Mouse (Mus musculus): Measurements from ENCODE around the gene Rnase4. TPM values are rescaled to one million over a fixed set of nuclear protein-coding genes. Genes with fewer than 3 reads are reported as not detected.

Gene Rnase4
- polyA plus RNA-seq, 1 experiment from 2014 or later = 11.1 TPM

GRCm38 (mm10) chr14:51131086-51131815, 40.4 kb downstream of the Rnase4 start:
- Histone ChIP-seq H3K9me3 (ENCODE audit: control insufficient read depth, low read length) (no peaks in the 10 kb centered on the region), H3K4me1 (replicated peaks; ENCODE audit: control insufficient read depth, insufficient read depth, low read length) (no peaks in the 10 kb centered on the region), H3K4me2 (ENCODE audit: low read length) (no peak overlapping the region), H3K4me3 (replicated peaks; ENCODE audit: low read length) (no peak overlapping the region), H3K27ac (ENCODE audit: low read length) (no peak overlapping the region), H3K36me3 (ENCODE audit: control insufficient read depth, insufficient read depth) (no peaks in the 10 kb centered on the region), H3K27me3 (replicated peaks; ENCODE audit: control insufficient read depth, insufficient read depth, low read length) (no peaks in the 10 kb centered on the region), H3K9ac (replicated peaks; ENCODE audit: low read depth, low read length) (no peak overlapping the region)
- ATAC-seq = no peak
- WGBS = 71% methylated on average over 7 of the region's 7 CpGs

GRCm38 (mm10) chr14:51132372-51132771, 41.5 kb downstream of the Rnase4 start:
- Histone ChIP-seq H3K4me3 (replicated peaks; ENCODE audit: low read length) (no peak overlapping the region), H3K4me1 (replicated peaks; ENCODE audit: control insufficient read depth, insufficient read depth, low read length) (no peaks in the 10 kb centered on the region), H3K9me3 (ENCODE audit: control insufficient read depth, low read length) (no peaks in the 10 kb centered on the region), H3K36me3 (ENCODE audit: control insufficient read depth, insufficient read depth) (no peaks in the 10 kb centered on the region), H3K9ac (replicated peaks; ENCODE audit: low read depth, low read length) (no peak overlapping the region), H3K27ac (ENCODE audit: low read length) (no peak overlapping the region), H3K27me3 (replicated peaks; ENCODE audit: control insufficient read depth, insufficient read depth, low read length) (no peaks in the 10 kb centered on the region), H3K4me2 (ENCODE audit: low read length) (no peak overlapping the region)
- 94% methylated on average over 4 of the region's 4 CpGs for WGBS
- ATAC-seq = no peak

- H3K36me3 ChIP-seq (ENCODE audit: control insufficient read depth, insufficient read depth) = no peaks in the 10 kb centered on the region
- 72% methylated on average over 2 of the region's 2 CpGs for WGBS
- H3K9ac ChIP-seq (replicated peaks; ENCODE audit: low read depth, low read length) = no peak overlapping the region
- no peaks in the 10 kb centered on the region for H3K27me3 ChIP-seq (replicated peaks; ENCODE audit: control insufficient read depth, insufficient read depth, low read length)
- H3K4me1 ChIP-seq (replicated peaks; ENCODE audit: control insufficient read depth, insufficient read depth, low read length) = no peaks in the 10 kb centered on the region
- no peaks in the 10 kb centered on the region for H3K9me3 ChIP-seq (ENCODE audit: control insufficient read depth, low read length)
- H3K4me2 ChIP-seq (ENCODE audit: low read length) = no peak overlapping the region
- H3K27ac ChIP-seq (ENCODE audit: low read length) = no peak overlapping the region
- no peak overlapping the region for H3K4me3 ChIP-seq (replicated peaks; ENCODE audit: low read length)
- ATAC-seq = no peak
Observed at GRCm38 (mm10) chr14:51140342-51140741, 49.5 kb downstream of the Rnase4 start.

- ATAC-seq = no peak
- Histone ChIP-seq H3K36me3 (ENCODE audit: control insufficient read depth, insufficient read depth) (no peaks in the 10 kb centered on the region), H3K4me1 (replicated peaks; ENCODE audit: control insufficient read depth, insufficient read depth, low read length) (0 out of 2 replicates have a peak, but pooled peaks cover 3% of the 10 kb centered on the region), H3K27ac (ENCODE audit: low read length) (no peak overlapping the region), H3K9ac (replicated peaks; ENCODE audit: low read depth, low read length) (no peak overlapping the region), H3K27me3 (replicated peaks; ENCODE audit: control insufficient read depth, insufficient read depth, low read length) (no peaks in the 10 kb centered on the region), H3K4me2 (ENCODE audit: low read length) (no peak overlapping the region), H3K4me3 (replicated peaks; ENCODE audit: low read length) (no peak overlapping the region), H3K9me3 (ENCODE audit: control insufficient read depth, low read length) (no peaks in the 10 kb centered on the region)
- 91% methylated on average over 4 of the region's 4 CpGs for WGBS
Observed at GRCm38 (mm10) chr14:51142119-51142518, 51.2 kb downstream of the Rnase4 start.

GRCm38 (mm10) chr14:51142568-51142967, 51.7 kb downstream of the Rnase4 start:
- no peak for ATAC-seq
- no peaks in the 10 kb centered on the region for H3K9me3 ChIP-seq (ENCODE audit: control insufficient read depth, low read length)
- H3K27ac ChIP-seq (ENCODE audit: low read length) = no peak overlapping the region
- H3K4me1 ChIP-seq (replicated peaks; ENCODE audit: control insufficient read depth, insufficient read depth, low read length) = 0 out of 2 replicates have a peak, but pooled peaks cover 3% of the 10 kb centered on the region
- WGBS = 82% methylated on average over 3 of the region's 3 CpGs
- H3K27me3 ChIP-seq (replicated peaks; ENCODE audit: control insufficient read depth, insufficient read depth, low read length) = no peaks in the 10 kb centered on the region
- H3K36me3 ChIP-seq (ENCODE audit: control insufficient read depth, insufficient read depth) = no peaks in the 10 kb centered on the region
- no peak overlapping the region for H3K4me3 ChIP-seq (replicated peaks; ENCODE audit: low read length)
- no peak overlapping the region for H3K9ac ChIP-seq (replicated peaks; ENCODE audit: low read depth, low read length)
- H3K4me2 ChIP-seq (ENCODE audit: low read length) = no peak overlapping the region

GRCm38 (mm10) chr14:51143287-51143686, 52.4 kb downstream of the Rnase4 start:
- no peaks in the 10 kb centered on the region for H3K9me3 ChIP-seq (ENCODE audit: control insufficient read depth, low read length)
- H3K27me3 ChIP-seq (replicated peaks; ENCODE audit: control insufficient read depth, insufficient read depth, low read length) = no peaks in the 10 kb centered on the region
- no peak overlapping the region for H3K9ac ChIP-seq (replicated peaks; ENCODE audit: low read depth, low read length)
- WGBS = 67% methylated on average over 4 of the region's 4 CpGs
- no peaks in the 10 kb centered on the region for H3K36me3 ChIP-seq (ENCODE audit: control insufficient read depth, insufficient read depth)
- H3K4me1 ChIP-seq (replicated peaks; ENCODE audit: control insufficient read depth, insufficient read depth, low read length) = 0 out of 2 replicates have a peak, but pooled peaks cover 3% of the 10 kb centered on the region
- H3K4me2 ChIP-seq (ENCODE audit: low read length) = no peak overlapping the region
- no peak for ATAC-seq
- no peak overlapping the region for H3K27ac ChIP-seq (ENCODE audit: low read length)
- no peak overlapping the region for H3K4me3 ChIP-seq (replicated peaks; ENCODE audit: low read length)

- H3K27ac ChIP-seq (ENCODE audit: low read length) = no peak overlapping the region
- no peak overlapping the region for H3K9ac ChIP-seq (replicated peaks; ENCODE audit: low read depth, low read length)
- H3K27me3 ChIP-seq (replicated peaks; ENCODE audit: control insufficient read depth, insufficient read depth, low read length) = no peaks in the 10 kb centered on the region
- no peak for ATAC-seq
- 0 out of 2 replicates have a peak, but pooled peaks cover 3% of the 10 kb centered on the region for H3K4me1 ChIP-seq (replicated peaks; ENCODE audit: control insufficient read depth, insufficient read depth, low read length)
- H3K9me3 ChIP-seq (ENCODE audit: control insufficient read depth, low read length) = no peaks in the 10 kb centered on the region
- H3K4me2 ChIP-seq (ENCODE audit: low read length) = no peak overlapping the region
- H3K36me3 ChIP-seq (ENCODE audit: control insufficient read depth, insufficient read depth) = no peaks in the 10 kb centered on the region
- H3K4me3 ChIP-seq (replicated peaks; ENCODE audit: low read length) = no peak overlapping the region
- WGBS = 67% methylated on average over 2 of the region's 2 CpGs
Observed at GRCm38 (mm10) chr14:51143937-51144336, 53.1 kb downstream of the Rnase4 start.

GRCm38 (mm10) chr14:51144451-51144850, 53.6 kb downstream of the Rnase4 start:
- ATAC-seq = no peak
- no peaks in the 10 kb centered on the region for H3K9me3 ChIP-seq (ENCODE audit: control insufficient read depth, low read length)
- H3K36me3 ChIP-seq (ENCODE audit: control insufficient read depth, insufficient read depth) = no peaks in the 10 kb centered on the region
- no peak overlapping the region for H3K4me2 ChIP-seq (ENCODE audit: low read length)
- no peak overlapping the region for H3K27ac ChIP-seq (ENCODE audit: low read length)
- 0 out of 2 replicates have a peak, but pooled peaks cover 3% of the 10 kb centered on the region for H3K4me1 ChIP-seq (replicated peaks; ENCODE audit: control insufficient read depth, insufficient read depth, low read length)
- no peaks in the 10 kb centered on the region for H3K27me3 ChIP-seq (replicated peaks; ENCODE audit: control insufficient read depth, insufficient read depth, low read length)
- 95% methylated on average over 4 of the region's 4 CpGs for WGBS
- H3K9ac ChIP-seq (replicated peaks; ENCODE audit: low read depth, low read length) = no peak overlapping the region
- no peak overlapping the region for H3K4me3 ChIP-seq (replicated peaks; ENCODE audit: low read length)

GRCm38 (mm10) chr14:51145521-51145920, 54.6 kb downstream of the Rnase4 start:
- Histone ChIP-seq H3K36me3 (ENCODE audit: control insufficient read depth, insufficient read depth) (no peaks in the 10 kb centered on the region), H3K4me2 (ENCODE audit: low read length) (no peak overlapping the region), H3K27ac (ENCODE audit: low read length) (no peak overlapping the region), H3K9me3 (ENCODE audit: control insufficient read depth, low read length) (no peaks in the 10 kb centered on the region), H3K9ac (replicated peaks; ENCODE audit: low read depth, low read length) (no peak overlapping the region), H3K27me3 (replicated peaks; ENCODE audit: control insufficient read depth, insufficient read depth, low read length) (no peaks in the 10 kb centered on the region), H3K4me1 (replicated peaks; ENCODE audit: control insufficient read depth, insufficient read depth, low read length) (0 out of 2 replicates have a peak, but pooled peaks cover 3% of the 10 kb centered on the region), H3K4me3 (replicated peaks; ENCODE audit: low read length) (no peak overlapping the region)
- WGBS = 80% methylated on average over 6 of the region's 6 CpGs
- no peak for ATAC-seq
